Mouse (Mus musculus) kidney, adult 2 months (tissue): ENCODE results near the gene Gm45623. TPM values are rescaled to one million over a fixed set of nuclear protein-coding genes. Genes with fewer than 3 reads are reported as not detected.

ENCODE experiments used
- DNase-seq: peaks from one replicate; pipeline ENCODE4 v3.0.0; 2021
- H3K27ac ChIP-seq: fragments of 200-500 bp; 2 replicates; pipeline ENCODE4 v1.5.1; 2012; ENCODE audit warnings: low read depth, low read length, control low read depth, inconsistent platforms; ENCODE audit not compliant: insufficient read depth
- H3K27me3 ChIP-seq: fragments of 200-500 bp; replicated peaks from 2 replicates; pipeline ENCODE4 v1.6.1; 2012; ENCODE audit warnings: mild to moderate bottlenecking, moderate library complexity, low read length, inconsistent platforms; ENCODE audit not compliant: control insufficient read depth, insufficient read depth
- H3K36me3 ChIP-seq: fragments of 200-500 bp; 2 replicates; pipeline ENCODE4 v1.6.1; 2012; ENCODE audit warnings: mild to moderate bottlenecking, moderate library complexity, low read length, inconsistent platforms; ENCODE audit not compliant: control insufficient read depth, insufficient read depth
- H3K4me1 ChIP-seq: fragments of 200-500 bp; 2 replicates; pipeline ENCODE4 v1.6.1; 2011; ENCODE audit warnings: low read length; ENCODE audit not compliant: control insufficient read depth, insufficient read depth
- H3K4me3 ChIP-seq: fragments of 200-500 bp; 2 replicates; pipeline ENCODE4 v1.5.1; 2011; ENCODE audit warnings: mild to moderate bottlenecking, low read depth, low read length, control low read depth; ENCODE audit not compliant: insufficient read depth
- CTCF ChIP-seq: fragments of 200-500 bp; conservative IDR thresholded peaks from 2 replicates; pipeline ENCODE4 v1.5.1; 2011; ENCODE audit warnings: low read depth, mild to moderate bottlenecking, control low read depth, low read length, moderate library complexity, mixed read lengths; ENCODE audit not compliant: insufficient read depth, insufficient read length
- POLR2A ChIP-seq: fragments of 200-500 bp; IDR thresholded peaks from one replicate; pipeline ENCODE4 v1.6.1; 2011; ENCODE audit warnings: low read depth, low read length, control low read depth
- WGBS: fragments of 180-500 bp; shearing (Covaris S2); methylation state at CpG from one replicate; pipeline ENCODE4 v1.1.7; 2018; 5-methylcytosine and 5-hydroxymethylcytosine counted together
- polyA plus RNA-seq: library from polyadenylated mRNA; depleted of rRNA; stranded (reverse); fragments of >200 nt; gene quantifications from 2 replicates; pipeline ENCODE4 v1.2.3, GENCODE M21; 2012

Gm45623 gene
- polyA plus RNA-seq, 1 experiment, result 0.06 TPM

DNA sequence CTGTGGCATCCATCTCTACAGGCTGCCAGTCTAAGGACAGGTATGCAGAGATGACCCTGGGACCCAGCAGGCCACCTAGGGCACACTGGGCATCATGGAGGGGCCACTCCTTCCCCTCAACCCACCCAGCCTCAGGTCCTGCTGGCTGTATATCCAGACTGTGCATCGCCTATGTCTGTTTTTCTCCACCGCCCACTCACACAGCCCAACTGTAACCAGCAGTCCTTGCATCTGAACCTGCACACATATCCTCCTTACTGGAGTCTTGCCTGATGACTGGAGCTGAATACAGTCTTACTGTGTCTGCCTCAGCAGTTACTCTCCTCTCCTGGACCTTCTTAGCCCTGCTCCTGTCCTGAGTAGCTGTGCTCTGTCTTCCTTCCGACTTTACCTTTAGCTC is 28.1 kb upstream of the Gm45623 start:
- no peaks in the 10 kb centered on the region for H3K36me3 ChIP-seq
- no peak for DNase-seq
- H3K4me1 ChIP-seq, result no peaks in the 10 kb centered on the region
- no peak overlapping the region for H3K27ac ChIP-seq
- WGBS, result 76% methylated on average over 3 of the region's 3 CpGs
- no peaks in the 10 kb centered on the region for H3K27me3 ChIP-seq
- H3K4me3 ChIP-seq, result no peak overlapping the region
- no peak for TF ChIP-seq CTCF
- TF ChIP-seq POLR2A, result no peak

DNA sequence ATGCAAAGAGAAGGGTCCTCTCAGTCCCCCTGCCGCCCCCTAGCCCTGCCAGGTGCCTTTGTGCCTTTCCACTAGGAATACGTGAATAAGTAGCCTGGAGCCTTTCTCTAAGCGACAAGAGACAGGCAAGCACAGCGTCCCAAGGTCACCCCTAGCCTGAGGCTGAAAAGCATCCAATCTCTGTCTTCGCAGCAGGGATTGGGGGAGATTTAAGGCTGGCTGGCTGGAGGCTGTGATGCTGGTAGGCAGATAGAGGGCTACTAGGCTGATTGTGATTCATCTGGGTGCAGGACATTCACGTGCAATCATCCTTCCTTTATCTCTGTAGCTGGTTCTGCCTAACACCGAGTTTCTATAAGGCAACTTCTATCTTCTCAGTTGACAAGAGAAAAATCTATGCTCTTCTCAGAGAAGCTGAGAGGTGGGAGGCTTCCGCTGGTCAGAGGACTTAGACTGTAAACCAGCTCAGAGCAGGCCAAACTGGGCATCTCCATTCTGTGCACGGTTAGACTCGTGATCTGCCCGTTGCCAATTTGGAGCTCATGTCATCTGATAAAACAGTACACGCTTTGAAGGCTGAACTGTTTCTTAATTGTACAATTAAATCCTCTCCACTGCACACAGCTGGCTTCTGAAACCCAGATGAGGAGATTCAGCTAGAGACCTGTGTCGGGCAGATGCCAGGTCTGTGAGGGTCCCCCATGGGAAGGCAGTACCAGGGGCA is 27.3 kb upstream of the Gm45623 start:
- TF ChIP-seq CTCF (no peak), POLR2A (no peak)
- DNase-seq, result no peak
- Histone ChIP-seq H3K4me1 (no peaks in the 10 kb centered on the region), H3K27ac (no peak overlapping the region), H3K36me3 (no peaks in the 10 kb centered on the region), H3K4me3 (no peak overlapping the region), H3K27me3 (no peaks in the 10 kb centered on the region)
- 63% methylated on average over 13 of the region's 13 CpGs for WGBS

DNA sequence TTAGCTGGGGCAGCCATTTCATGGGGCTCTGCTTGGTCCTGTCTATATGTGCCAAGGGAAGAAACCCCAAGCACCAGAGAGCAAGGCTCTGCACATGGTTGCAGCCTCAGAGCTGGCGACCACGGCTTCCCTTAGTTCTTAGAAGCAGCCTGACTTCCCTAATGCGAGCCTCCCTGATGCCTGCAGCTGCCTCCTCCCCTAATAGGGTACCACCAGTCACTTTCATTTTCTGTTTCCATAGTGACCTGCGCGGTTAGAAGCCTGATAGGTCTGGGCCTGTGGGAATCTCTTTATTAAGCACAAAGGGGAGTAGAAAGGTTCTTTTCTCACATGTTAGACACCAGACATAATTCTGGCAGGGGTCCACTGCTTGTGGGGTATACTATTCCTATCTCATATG is 20.7 kb upstream of the Gm45623 start:
- H3K27me3 ChIP-seq, result no peaks in the 10 kb centered on the region
- no peak for DNase-seq
- TF ChIP-seq CTCF (no peak), POLR2A (no peak)
- H3K4me3 ChIP-seq, result no peak overlapping the region
- WGBS, result 66% methylated on average over 5 of the region's 5 CpGs
- H3K27ac ChIP-seq, result no peak overlapping the region
- no peaks in the 10 kb centered on the region for H3K36me3 ChIP-seq
- no peaks in the 10 kb centered on the region for H3K4me1 ChIP-seq

DNA sequence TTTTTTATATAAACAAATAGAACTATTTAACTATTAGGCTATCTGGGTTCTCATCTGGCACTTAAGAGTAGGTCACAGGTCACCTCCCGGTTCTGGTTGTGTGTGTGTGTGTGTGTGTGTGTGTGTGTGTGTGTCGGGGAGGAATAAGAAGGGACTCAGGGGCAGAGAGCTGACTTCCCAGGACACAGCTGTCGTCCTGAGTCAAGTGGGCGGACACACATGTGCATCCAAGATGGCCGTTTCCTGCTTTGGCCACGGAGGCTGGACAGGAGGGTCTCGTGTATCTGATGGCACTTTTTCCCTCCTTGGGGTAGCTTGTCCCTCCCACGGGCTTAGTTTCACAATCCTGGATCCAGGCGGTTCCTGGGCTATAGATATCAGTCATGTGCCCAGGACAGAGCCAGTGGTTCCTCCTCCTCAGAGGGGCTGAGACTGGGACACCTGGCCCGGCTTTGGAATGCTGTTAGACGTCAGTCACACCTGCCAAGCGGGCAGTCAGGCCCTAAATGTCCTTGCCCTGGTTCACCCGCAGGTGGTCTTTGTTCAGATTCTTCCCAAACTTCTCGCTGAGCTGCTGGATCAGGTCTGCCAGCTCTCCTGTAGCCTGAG is 19.7 kb upstream of the Gm45623 start:
- WGBS, result 32% methylated on average over 14 of the region's 14 CpGs
- TF ChIP-seq POLR2A, result no peak
- no peak for TF ChIP-seq CTCF
- no peak for DNase-seq
- H3K36me3 ChIP-seq, result no peaks in the 10 kb centered on the region
- H3K4me3 ChIP-seq, result no peak overlapping the region
- no peak overlapping the region for H3K27ac ChIP-seq
- no peaks in the 10 kb centered on the region for H3K4me1 ChIP-seq
- no peaks in the 10 kb centered on the region for H3K27me3 ChIP-seq

DNA sequence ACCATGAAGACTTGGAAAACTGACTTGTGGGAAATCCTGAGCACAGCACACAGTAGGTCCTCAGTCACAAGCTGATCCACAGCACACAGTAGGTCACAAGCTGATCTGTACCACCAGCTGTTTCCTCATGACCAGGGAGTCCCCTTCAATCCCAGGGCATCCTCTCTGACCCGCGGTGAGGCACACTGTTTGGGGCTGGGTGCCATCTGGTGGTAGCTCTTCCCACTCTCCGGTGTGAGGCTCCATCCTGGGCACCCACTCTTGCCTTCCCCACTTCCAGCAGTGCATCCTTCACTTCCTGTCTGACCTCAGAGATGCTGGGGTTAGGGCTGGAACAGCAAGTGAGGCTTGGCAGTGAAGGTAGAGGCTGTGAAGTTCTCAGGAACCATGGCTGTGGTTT is 19.0 kb upstream of the Gm45623 start:
- Histone ChIP-seq H3K4me3 (no peak overlapping the region), H3K4me1 (no peaks in the 10 kb centered on the region), H3K36me3 (no peaks in the 10 kb centered on the region), H3K27me3 (no peaks in the 10 kb centered on the region), H3K27ac (no peak overlapping the region)
- DNase-seq, result no peak
- 46% methylated on average over 3 of the region's 3 CpGs for WGBS
- TF ChIP-seq CTCF (peak; percentile 43), POLR2A (no peak)

DNA sequence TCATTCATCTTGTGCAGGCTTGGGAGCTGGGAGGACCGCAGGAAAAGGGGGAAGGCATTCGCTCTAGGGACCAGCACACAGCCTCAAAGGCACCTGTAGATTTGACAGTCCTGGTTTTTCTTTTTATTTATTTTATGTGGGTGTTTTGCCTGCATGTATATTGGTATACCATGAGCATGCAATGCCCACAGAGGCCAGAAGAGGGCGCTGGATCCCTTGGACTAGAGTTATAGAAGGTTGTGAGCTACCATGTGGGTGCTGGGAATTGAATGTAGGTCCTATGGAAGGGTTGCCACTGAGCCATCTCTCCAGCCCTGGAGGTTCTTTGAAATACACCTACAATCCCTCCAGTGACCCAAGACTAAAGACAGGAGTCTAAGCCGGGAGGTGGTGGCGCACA is 17.2 kb upstream of the Gm45623 start:
- Histone ChIP-seq H3K36me3 (no peaks in the 10 kb centered on the region), H3K4me3 (no peak overlapping the region), H3K27me3 (no peaks in the 10 kb centered on the region), H3K27ac (no peak overlapping the region), H3K4me1 (no peaks in the 10 kb centered on the region)
- no peak for DNase-seq
- TF ChIP-seq CTCF, result 0 out of 2 replicates have a peak, but pooled peaks have one; percentile 6
- TF ChIP-seq POLR2A, result no peak
- WGBS, result 72% methylated on average over 5 of the region's 5 CpGs

DNA sequence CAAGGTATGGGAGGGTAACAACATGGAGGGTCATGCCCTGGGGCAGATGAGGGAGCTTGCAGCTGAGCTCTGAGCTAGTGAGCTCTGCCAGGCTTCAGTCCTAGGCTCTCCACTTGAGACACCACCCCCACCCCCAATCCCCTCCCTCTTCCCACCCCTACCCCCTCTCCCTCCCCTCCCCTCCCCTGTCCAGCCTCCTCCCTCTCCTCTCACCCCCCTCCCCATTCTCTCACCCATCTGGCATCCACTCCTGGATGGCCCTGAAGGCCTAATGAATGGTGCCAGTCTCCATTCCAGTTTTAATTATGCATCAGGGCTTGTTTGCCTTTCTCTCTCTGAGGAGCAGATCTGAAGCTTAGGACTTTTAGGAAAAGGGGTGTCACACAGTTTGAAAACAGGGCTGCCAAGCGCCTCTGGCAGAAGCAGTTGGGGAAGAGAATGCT is 16.5 kb upstream of the Gm45623 start:
- H3K36me3 ChIP-seq, result no peaks in the 10 kb centered on the region
- no peaks in the 10 kb centered on the region for H3K4me1 ChIP-seq
- 92% methylated on average over 1 of the region's 1 CpGs for WGBS
- TF ChIP-seq POLR2A (no peak), CTCF (no peak)
- H3K27ac ChIP-seq, result no peak overlapping the region
- no peak for DNase-seq
- H3K27me3 ChIP-seq, result no peaks in the 10 kb centered on the region
- no peak overlapping the region for H3K4me3 ChIP-seq
